In genomic region chr17:34837464-34838324, GRCm38 (mm10) we compare ENCODE assay signal across 8 mouse cellular contexts. TPM values are rescaled to one million over a fixed set of nuclear protein-coding genes. Genes with fewer than 3 reads are reported as not detected.
DNase-seq lines count a peak whose midpoint lies in the region; ATAC-seq and TF ChIP-seq lines count a peak whose summit lies in the region.

No protein-coding gene starts in this region.

- no peak for DNase-seq in liver, adult 2 months (ENCODE audit: extremely low read depth, low read depth, low spot score)
- no peak for DNase-seq in liver
- no peak for DNase-seq in hindbrain, embryonic 11.5 days (ENCODE audit: low spot score)
- DNase-seq in frontal cortex, postnatal 25 days (ENCODE audit: low spot score in 2 of 2), result no peak
- DNase-seq in ovary, adult 18-20 months (ENCODE audit: low spot score), result no peak

- H3K9me3 ChIP-seq in embryonic facial prominence, embryonic 12.5 days, result no peaks in the 10 kb centered on the region
- H3K9me3 ChIP-seq in hindbrain, embryonic 11.5 days (ENCODE audit: control insufficient read depth, low read length), result no peaks in the 10 kb centered on the region
- no peaks in the 10 kb centered on the region for H3K9me3 ChIP-seq in liver, embryonic 12.5 days (replicated peaks)
- H3K9me3 ChIP-seq in stomach, embryonic 15.5 days, result no peaks in the 10 kb centered on the region

- H3K27ac ChIP-seq in liver, adult 2 months (replicated peaks; ENCODE audit: insufficient read depth, low read depth, low read length), result peak overlapping the region; percentile 45
- peak overlapping the region; percentile 67 for H3K27ac ChIP-seq in embryonic facial prominence, embryonic 12.5 days
- no peak overlapping the region for H3K27ac ChIP-seq in hindbrain, embryonic 11.5 days (ENCODE audit: low read depth, low read length)
- peak overlapping the region; percentile 87 for H3K27ac ChIP-seq in liver, embryonic 12.5 days
- H3K27ac ChIP-seq in stomach, embryonic 15.5 days, result peak overlapping the region; percentile 70

- peak overlapping the region; percentile 68 for H3K9ac ChIP-seq in liver, adult 2 months (ENCODE audit: low read depth, low read length)
- H3K9ac ChIP-seq in embryonic facial prominence, embryonic 12.5 days, result peak overlapping the region; percentile 84
- H3K9ac ChIP-seq in hindbrain, embryonic 11.5 days (ENCODE audit: low read depth, low read length), result peak overlapping the region; percentile 72
- H3K9ac ChIP-seq in liver, embryonic 12.5 days, result peak overlapping the region; percentile 81
- H3K9ac ChIP-seq in stomach, embryonic 15.5 days, result peak overlapping the region; percentile 49

- peak overlapping the region; percentile 99 for H3K4me2 ChIP-seq in embryonic facial prominence, embryonic 12.5 days (replicated peaks)
- H3K4me2 ChIP-seq in hindbrain, embryonic 11.5 days (replicated peaks; ENCODE audit: low read depth, low read length), result peak overlapping the region; percentile 81
- peak overlapping the region; percentile 97 for H3K4me2 ChIP-seq in liver, embryonic 12.5 days
- peak overlapping the region; percentile 94 for H3K4me2 ChIP-seq in stomach, embryonic 15.5 days

- H3K4me1 ChIP-seq in liver, adult 2 months (ENCODE audit: control insufficient read depth, insufficient read depth, low read length), result peaks cover 12% of the 10 kb centered on the region
- peaks cover 20% of the 10 kb centered on the region for H3K4me1 ChIP-seq in embryonic facial prominence, embryonic 12.5 days
- peaks cover 14% of the 10 kb centered on the region for H3K4me1 ChIP-seq in hindbrain, embryonic 11.5 days (replicated peaks; ENCODE audit: control insufficient read depth, insufficient read depth, low read length)
- peaks cover 53% of the 10 kb centered on the region for H3K4me1 ChIP-seq in liver, embryonic 12.5 days
- H3K4me1 ChIP-seq in stomach, embryonic 15.5 days, result peaks cover 21% of the 10 kb centered on the region

- peaks cover 5% of the 10 kb centered on the region for H3K79me2 ChIP-seq in liver, adult 2 months (ENCODE audit: control insufficient read depth, insufficient read depth, low read length)

- TF ChIP-seq POLR2A in liver, adult 2 months (IDR thresholded peaks at IDR 0.05; ENCODE audit: extremely low read depth, insufficient read depth, low read length), result no peak

- peaks cover 2% of the 10 kb centered on the region; the same call in 1 of the 2 replicates for H3K36me3 ChIP-seq in liver, adult 2 months (ENCODE audit: control insufficient read depth, insufficient read depth, low read length)
- H3K36me3 ChIP-seq in embryonic facial prominence, embryonic 12.5 days, result peaks cover 53% of the 10 kb centered on the region
- peaks cover 12% of the 10 kb centered on the region; the same call in 1 of the 2 replicates for H3K36me3 ChIP-seq in hindbrain, embryonic 11.5 days (ENCODE audit: control insufficient read depth, insufficient read depth, low read length)
- peaks cover 72% of the 10 kb centered on the region for H3K36me3 ChIP-seq in liver, embryonic 12.5 days
- peaks cover 34% of the 10 kb centered on the region for H3K36me3 ChIP-seq in stomach, embryonic 15.5 days

- TF ChIP-seq CTCF in liver, adult 2 months (IDR thresholded peaks at IDR 0.05; ENCODE audit: low read depth, low read length), result no peak

- WGBS in liver, adult 2 months, result 31% methylated on average over 43 of the region's 43 CpGs
- 39% methylated on average over 43 of the region's 43 CpGs for WGBS in embryonic facial prominence, embryonic 12.5 days
- WGBS in hindbrain, embryonic 11.5 days, result 42% methylated on average over 43 of the region's 43 CpGs
- 34% methylated on average over 43 of the region's 43 CpGs for WGBS in liver, embryonic 12.5 days (ENCODE audit: insufficient replicate concordance)
- 33% methylated on average over 43 of the region's 43 CpGs for WGBS in stomach, embryonic 15.5 days

- ATAC-seq in embryonic facial prominence, embryonic 12.5 days (ENCODE audit: insufficient number of reproducible peaks, insufficient read depth, low FRiP score, low TSS enrichment), result no peak
- peak; percentile 25 for ATAC-seq in hindbrain, embryonic 11.5 days (ENCODE audit: low FRiP score)
- peak; percentile 4; the same call in 1 of the 2 replicates for ATAC-seq in liver, embryonic 12.5 days
- peak; percentile 6; the same call in 1 of the 2 replicates for ATAC-seq in stomach, embryonic 15.5 days (ENCODE audit: insufficient read depth, low FRiP score, low read depth)

- peak overlapping the region; percentile 71 for H3K4me3 ChIP-seq in liver, adult 2 months (ENCODE audit: insufficient read depth, low read depth, low read length)
- peak overlapping the region; percentile 85 for H3K4me3 ChIP-seq in embryonic facial prominence, embryonic 12.5 days
- H3K4me3 ChIP-seq in hindbrain, embryonic 11.5 days (ENCODE audit: low read depth, low read length), result peak overlapping the region; percentile 74
- H3K4me3 ChIP-seq in liver, embryonic 12.5 days, result peak overlapping the region; percentile 76
- H3K4me3 ChIP-seq in stomach, embryonic 15.5 days (replicated peaks), result peak overlapping the region; percentile 77

- no peaks in the 10 kb centered on the region for H3K27me3 ChIP-seq in liver, adult 2 months (ENCODE audit: control insufficient read depth, insufficient read depth, low read length)
- no peaks in the 10 kb centered on the region for H3K27me3 ChIP-seq in embryonic facial prominence, embryonic 12.5 days
- H3K27me3 ChIP-seq in hindbrain, embryonic 11.5 days (ENCODE audit: control insufficient read depth, insufficient read depth, low read length), result no peaks in the 10 kb centered on the region
- H3K27me3 ChIP-seq in liver, embryonic 12.5 days (replicated peaks), result no peaks in the 10 kb centered on the region
- no peaks in the 10 kb centered on the region for H3K27me3 ChIP-seq in stomach, embryonic 15.5 days (replicated peaks)

RNA-seq across cellular contexts. Expression of gene Dxo, which starts 0.9 kb away (rescaled TPM):
- total RNA-seq in liver, adult 2 months (2014; rRNA removed), result 9.7 and 12.8 TPM in 2 replicates
- polyA plus RNA-seq in liver, adult 2 months (2012; rRNA removed), result 26.3 and 36.6 TPM in 2 replicates
- 65.5 and 77.7 TPM in 2 replicates for polyA plus RNA-seq in embryonic facial prominence, embryonic 12.5 days (2016; fragmentation: Nextera tagmentation; extraction: Ambion mirVana)
- 58.6 and 64.9 TPM in 2 replicates for polyA plus RNA-seq in hindbrain, embryonic 11.5 days (2014; fragmentation: Nextera tagmentation; extraction: Ambion mirVana)
- 37.0 and 38.8 TPM in 2 replicates for polyA plus RNA-seq in liver, embryonic 12.5 days (2016; fragmentation: Nextera tagmentation; extraction: Ambion mirVana)
- 52.9 and 53.1 TPM in 2 replicates for polyA plus RNA-seq in stomach, embryonic 15.5 days (2015; fragmentation: Nextera tagmentation; extraction: Ambion mirVana)

RNA-seq across cellular contexts. Expression of gene Stk19, which starts 0.9 kb away (rescaled TPM):
- 7.6 and 7.9 TPM in 2 replicates for total RNA-seq in liver, adult 2 months (2014; rRNA removed)
- 16.6 and 19.8 TPM in 2 replicates for polyA plus RNA-seq in liver, adult 2 months (2012; rRNA removed)
- polyA plus RNA-seq in embryonic facial prominence, embryonic 12.5 days (2016; fragmentation: Nextera tagmentation; extraction: Ambion mirVana), result 21.5 and 23.8 TPM in 2 replicates
- 21.7 and 22.7 TPM in 2 replicates for polyA plus RNA-seq in hindbrain, embryonic 11.5 days (2014; fragmentation: Nextera tagmentation; extraction: Ambion mirVana)
- 18.0 and 18.6 TPM in 2 replicates for polyA plus RNA-seq in liver, embryonic 12.5 days (2016; fragmentation: Nextera tagmentation; extraction: Ambion mirVana)
- 25.7 and 26.5 TPM in 2 replicates for polyA plus RNA-seq in stomach, embryonic 15.5 days (2015; fragmentation: Nextera tagmentation; extraction: Ambion mirVana)

RNA-seq across cellular contexts. Expression of gene Skiv2l, which starts 12.3 kb away (rescaled TPM):
- total RNA-seq in liver, adult 2 months (2014; rRNA removed), result 32.0 and 39.4 TPM in 2 replicates
- polyA plus RNA-seq in liver, adult 2 months (2012; rRNA removed), result 51.1 and 61.7 TPM in 2 replicates
- polyA plus RNA-seq in embryonic facial prominence, embryonic 12.5 days (2016; fragmentation: Nextera tagmentation; extraction: Ambion mirVana), result 61.6 and 64.3 TPM in 2 replicates
- polyA plus RNA-seq in hindbrain, embryonic 11.5 days (2014; fragmentation: Nextera tagmentation; extraction: Ambion mirVana), result 26.9 and 29.9 TPM in 2 replicates
- 34.0 and 39.5 TPM in 2 replicates for polyA plus RNA-seq in liver, embryonic 12.5 days (2016; fragmentation: Nextera tagmentation; extraction: Ambion mirVana)
- 39.5 and 48.8 TPM in 2 replicates for polyA plus RNA-seq in stomach, embryonic 15.5 days (2015; fragmentation: Nextera tagmentation; extraction: Ambion mirVana)

RNA-seq across cellular contexts. Expression of gene Nelfe, which starts 12.5 kb away (rescaled TPM):
- 21.9 and 22.0 TPM in 2 replicates for total RNA-seq in liver, adult 2 months (2014; rRNA removed)
- 14.9 and 17.1 TPM in 2 replicates for polyA plus RNA-seq in liver, adult 2 months (2012; rRNA removed)
- polyA plus RNA-seq in embryonic facial prominence, embryonic 12.5 days (2016; fragmentation: Nextera tagmentation; extraction: Ambion mirVana), result 127 and 134 TPM in 2 replicates
- polyA plus RNA-seq in hindbrain, embryonic 11.5 days (2014; fragmentation: Nextera tagmentation; extraction: Ambion mirVana), result 117 and 138 TPM in 2 replicates
- polyA plus RNA-seq in liver, embryonic 12.5 days (2016; fragmentation: Nextera tagmentation; extraction: Ambion mirVana), result 69.3 and 72.0 TPM in 2 replicates
- polyA plus RNA-seq in stomach, embryonic 15.5 days (2015; fragmentation: Nextera tagmentation; extraction: Ambion mirVana), result 87.8 and 103 TPM in 2 replicates

RNA-seq across cellular contexts. Expression of gene Cfb, which starts 24.6 kb away (rescaled TPM):
- 1,474 and 1,577 TPM in 2 replicates for total RNA-seq in liver, adult 2 months (2014; rRNA removed)
- polyA plus RNA-seq in liver, adult 2 months (2012; rRNA removed), result 709 and 764 TPM in 2 replicates
- 1.1 and 1.7 TPM in 2 replicates for polyA plus RNA-seq in embryonic facial prominence, embryonic 12.5 days (2016; fragmentation: Nextera tagmentation; extraction: Ambion mirVana)
- 1.0 and 2.1 TPM in 2 replicates for polyA plus RNA-seq in hindbrain, embryonic 11.5 days (2014; fragmentation: Nextera tagmentation; extraction: Ambion mirVana)
- 83.5 and 85.0 TPM in 2 replicates for polyA plus RNA-seq in liver, embryonic 12.5 days (2016; fragmentation: Nextera tagmentation; extraction: Ambion mirVana)
- polyA plus RNA-seq in stomach, embryonic 15.5 days (2015; fragmentation: Nextera tagmentation; extraction: Ambion mirVana), result 20.8 and 30.4 TPM in 2 replicates
